Mouse (Mus musculus): ENCODE data around the gene Tnnt3.

DNA sequence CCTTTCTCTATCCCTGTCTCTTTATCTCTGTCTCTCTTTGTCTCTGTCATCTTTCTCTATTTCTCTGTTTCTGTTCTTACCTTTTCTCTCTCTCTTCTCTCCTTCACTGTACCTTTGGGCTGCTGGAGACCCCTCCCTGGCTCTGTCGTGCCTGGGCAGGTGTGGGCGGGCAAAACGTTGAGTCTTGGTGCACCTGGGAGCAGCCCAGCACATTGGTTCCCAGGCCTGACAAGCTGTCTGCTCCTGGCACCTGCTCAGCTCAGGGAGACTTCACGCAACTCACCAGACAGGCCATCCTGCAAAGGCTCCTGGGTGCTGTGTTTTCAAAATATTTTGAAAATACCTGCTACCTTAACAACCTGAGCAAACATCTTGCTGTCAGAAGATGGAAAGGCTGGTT is 4.6 kb downstream of the Tnnt3 start:
- TF ChIP-seq CTCF (IDR thresholded peaks at IDR 0.05; ENCODE audit: borderline replicate concordance, extremely low read depth, insufficient read depth, insufficient read length) (no peak), POLR2A (IDR thresholded peaks at IDR 0.05; ENCODE audit: borderline replicate concordance, extremely low read depth, insufficient read depth, insufficient read length, poor library complexity, severe bottlenecking) (no peak)
